Mouse (Mus musculus): ENCODE measurements around the gene Ikzf5. TPM values are rescaled to one million over a fixed set of nuclear protein-coding genes. Genes with fewer than 3 reads are reported as not detected.

Gene Ikzf5
- 9.0 and 10.3 TPM in 2 replicates for polyA plus RNA-seq (2015; fragmentation: Nextera tagmentation; extraction: Ambion mirVana)

GRCm38 (mm10) chr7:131410416-131411058 lies at the start of gene Ikzf5, which contains the start of gene Acadsb:
TSS of gene Ikzf5 (minus strand) at chr7:131410521.
TSS of gene Acadsb (plus strand) at chr7:131410601.
- Histone ChIP-seq H3K9ac (replicated peaks; ENCODE audit: low read depth) (peak within 1 kb of the TSS; percentile 97), H3K27me3 (replicated peaks; ENCODE audit: insufficient read depth, low read length) (no peaks in the 10 kb centered on the region), H3K36me3 (ENCODE audit: insufficient read depth, low read length) (no peaks in the 10 kb centered on the region), H3K27ac (ENCODE audit: low read length) (peak within 1 kb of the TSS; percentile 95), H3K4me2 (replicated peaks; ENCODE audit: low read depth, low read length) (peak within 1 kb of the TSS; percentile 75), H3K4me1 (ENCODE audit: insufficient read depth, low read depth, low read length) (peaks cover 14% of the 10 kb centered on the region; the same call in 1 of the 2 replicates), H3K4me3 (ENCODE audit: low read depth, low read length) (peak within 1 kb of the TSS; percentile 93), H3K9me3 (ENCODE audit: low read length) (no peaks in the 10 kb centered on the region)
- under 1% methylated on average over 37 of the region's 42 CpGs for WGBS
- ATAC-seq (peak; percentile 98), DNase-seq (ENCODE audit: low spot score) (peak; percentile 99)
- TF ChIP-seq EP300 (IDR thresholded peaks at IDR 0.05), result peak; percentile 93
- no peak for TF ChIP-seq CTCF (IDR thresholded peaks at IDR 0.05)

GRCm38 (mm10) chr7:131456714-131457113 lies 46.4 kb upstream of the Ikzf5 start:
- DNase-seq (ENCODE audit: low spot score) (no peak), ATAC-seq (no peak)
- WGBS, result 79% methylated on average over 5 of the region's 5 CpGs
- H3K9ac ChIP-seq (replicated peaks; ENCODE audit: low read depth), result no peak overlapping the region
- H3K27ac ChIP-seq (ENCODE audit: low read length), result no peak overlapping the region
- no peaks in the 10 kb centered on the region for H3K36me3 ChIP-seq (ENCODE audit: insufficient read depth, low read length)
- H3K4me3 ChIP-seq (ENCODE audit: low read depth, low read length), result no peak overlapping the region
- H3K4me1 ChIP-seq (ENCODE audit: insufficient read depth, low read depth, low read length), result no peaks in the 10 kb centered on the region
- TF ChIP-seq EP300 (IDR thresholded peaks at IDR 0.05) (no peak), CTCF (IDR thresholded peaks at IDR 0.05) (no peak)
- H3K9me3 ChIP-seq (ENCODE audit: low read length), result no peaks in the 10 kb centered on the region
- H3K4me2 ChIP-seq (replicated peaks; ENCODE audit: low read depth, low read length), result no peak overlapping the region
- no peaks in the 10 kb centered on the region for H3K27me3 ChIP-seq (replicated peaks; ENCODE audit: insufficient read depth, low read length)

GRCm38 (mm10) chr7:131437051-131437450 lies 26.7 kb upstream of the Ikzf5 start:
- no peak for ATAC-seq
- 48% methylated on average over 2 of the region's 3 CpGs for WGBS

GRCm38 (mm10) chr7:131434276-131434675 lies 24.0 kb upstream of the Ikzf5 start:
- H3K36me3 ChIP-seq (ENCODE audit: insufficient read depth, low read length), result peaks cover 13% of the 10 kb centered on the region; the same call in 1 of the 2 replicates
- 82% methylated on average over 1 of the region's 1 CpGs for WGBS

More at GRCm38 (mm10) chr7:131437051-131437450, 26.7 kb upstream of the Ikzf5 start:
- no peak overlapping the region for H3K27ac ChIP-seq (ENCODE audit: low read length)
- no peak for DNase-seq (ENCODE audit: low spot score)
- no peaks in the 10 kb centered on the region for H3K27me3 ChIP-seq (replicated peaks; ENCODE audit: insufficient read depth, low read length)
- H3K4me1 ChIP-seq (ENCODE audit: insufficient read depth, low read depth, low read length), result no peaks in the 10 kb centered on the region
- H3K9me3 ChIP-seq (ENCODE audit: low read length), result no peaks in the 10 kb centered on the region
- peaks cover under 1% of the 10 kb centered on the region; the same call in 1 of the 2 replicates for H3K36me3 ChIP-seq (ENCODE audit: insufficient read depth, low read length)
- TF ChIP-seq EP300 (IDR thresholded peaks at IDR 0.05) (no peak), CTCF (IDR thresholded peaks at IDR 0.05) (no peak)
- no peak overlapping the region for H3K9ac ChIP-seq (replicated peaks; ENCODE audit: low read depth)
- no peak overlapping the region for H3K4me3 ChIP-seq (ENCODE audit: low read depth, low read length)
- no peak overlapping the region for H3K4me2 ChIP-seq (replicated peaks; ENCODE audit: low read depth, low read length)

GRCm38 (mm10) chr7:131432244-131432643 lies 21.9 kb upstream of the Ikzf5 start:
- Histone ChIP-seq H3K9me3 (ENCODE audit: low read length) (no peaks in the 10 kb centered on the region), H3K36me3 (ENCODE audit: insufficient read depth, low read length) (peaks cover 18% of the 10 kb centered on the region; the same call in 1 of the 2 replicates), H3K9ac (replicated peaks; ENCODE audit: low read depth) (no peak overlapping the region), H3K27me3 (replicated peaks; ENCODE audit: insufficient read depth, low read length) (no peaks in the 10 kb centered on the region), H3K4me1 (ENCODE audit: insufficient read depth, low read depth, low read length) (no peaks in the 10 kb centered on the region), H3K4me3 (ENCODE audit: low read depth, low read length) (no peak overlapping the region), H3K4me2 (replicated peaks; ENCODE audit: low read depth, low read length) (no peak overlapping the region), H3K27ac (ENCODE audit: low read length) (no peak overlapping the region)
- DNase-seq (ENCODE audit: low spot score) (peak; percentile 49), ATAC-seq (no peak)
- TF ChIP-seq CTCF (IDR thresholded peaks at IDR 0.05), result peak; percentile 57
- TF ChIP-seq EP300 (IDR thresholded peaks at IDR 0.05), result no peak
- WGBS, result 13% methylated on average over 1 of the region's 1 CpGs

More at GRCm38 (mm10) chr7:131434276-131434675, 24.0 kb upstream of the Ikzf5 start:
- no peak overlapping the region for H3K9ac ChIP-seq (replicated peaks; ENCODE audit: low read depth)
- no peaks in the 10 kb centered on the region for H3K27me3 ChIP-seq (replicated peaks; ENCODE audit: insufficient read depth, low read length)
- H3K27ac ChIP-seq (ENCODE audit: low read length), result no peak overlapping the region
- DNase-seq (ENCODE audit: low spot score), result no peak
- TF ChIP-seq EP300 (IDR thresholded peaks at IDR 0.05), result no peak
- TF ChIP-seq CTCF (IDR thresholded peaks at IDR 0.05), result no peak
- no peak for ATAC-seq
- no peaks in the 10 kb centered on the region for H3K9me3 ChIP-seq (ENCODE audit: low read length)
- H3K4me2 ChIP-seq (replicated peaks; ENCODE audit: low read depth, low read length), result no peak overlapping the region
- H3K4me3 ChIP-seq (ENCODE audit: low read depth, low read length), result no peak overlapping the region
- no peaks in the 10 kb centered on the region for H3K4me1 ChIP-seq (ENCODE audit: insufficient read depth, low read depth, low read length)

GRCm38 (mm10) chr7:131427331-131427730 lies 17.0 kb upstream of the Ikzf5 start:
- no peak for TF ChIP-seq EP300 (IDR thresholded peaks at IDR 0.05)
- no peak for TF ChIP-seq CTCF (IDR thresholded peaks at IDR 0.05)
- 91% methylated on average over 5 of the region's 5 CpGs for WGBS
- Histone ChIP-seq H3K4me2 (replicated peaks; ENCODE audit: low read depth, low read length) (no peak overlapping the region), H3K27me3 (replicated peaks; ENCODE audit: insufficient read depth, low read length) (no peaks in the 10 kb centered on the region), H3K4me3 (ENCODE audit: low read depth, low read length) (no peak overlapping the region), H3K36me3 (ENCODE audit: insufficient read depth, low read length) (peaks cover 18% of the 10 kb centered on the region; the same call in 1 of the 2 replicates), H3K9ac (replicated peaks; ENCODE audit: low read depth) (no peak overlapping the region), H3K9me3 (ENCODE audit: low read length) (no peaks in the 10 kb centered on the region), H3K27ac (ENCODE audit: low read length) (no peak overlapping the region), H3K4me1 (ENCODE audit: insufficient read depth, low read depth, low read length) (no peaks in the 10 kb centered on the region)
- ATAC-seq (no peak), DNase-seq (ENCODE audit: low spot score) (no peak)

Data from lung, postnatal 0 days (tissue).